ENCODE assay signal across 8 mouse cellular contexts in genomic region chr6:82040834-82041487, GRCm38 (mm10). TPM values are rescaled to one million over a fixed set of nuclear protein-coding genes. Genes with fewer than 3 reads are reported as not detected.
A peak's percentile ranks its signal among the peaks of the same experiment; 100 is the strongest.
DNase-seq lines count a peak whose midpoint lies in the region; ATAC-seq and TF ChIP-seq lines count a peak whose summit lies in the region.

Eva1a (plus strand) TSS chr6:82041043.

- no peaks in the 10 kb centered on the region for H3K36me3 ChIP-seq in embryonic facial prominence, embryonic 11.5 days (replicated peaks; ENCODE audit: control insufficient read depth, insufficient read depth, low read depth, low read length)
- H3K36me3 ChIP-seq in hindbrain, embryonic 12.5 days: no peaks in the 10 kb centered on the region
- H3K36me3 ChIP-seq in liver, embryonic 15.5 days (replicated peaks): no peaks in the 10 kb centered on the region

- peak; percentile 25; the same call in 1 of the 2 replicates for ATAC-seq in embryonic facial prominence, embryonic 11.5 days (replicated peaks; ENCODE audit: insufficient number of reproducible peaks, low FRiP score, low TSS enrichment, low read depth)
- no peak for ATAC-seq in hindbrain, embryonic 12.5 days (ENCODE audit: low FRiP score)
- ATAC-seq in liver, embryonic 15.5 days (ENCODE audit: insufficient read depth): no peak

- H3K4me2 ChIP-seq in embryonic facial prominence, embryonic 11.5 days (ENCODE audit: low read depth, low read length): peak within 1 kb of the TSS; percentile 78
- H3K4me2 ChIP-seq in hindbrain, embryonic 12.5 days (replicated peaks): peak within 1 kb of the TSS; percentile 89
- H3K4me2 ChIP-seq in liver, embryonic 15.5 days: peak within 1 kb of the TSS; percentile 57

- 11% methylated on average over 11 of the region's 11 CpGs for WGBS in embryonic facial prominence, embryonic 11.5 days
- WGBS in hindbrain, embryonic 12.5 days: 15% methylated on average over 11 of the region's 11 CpGs
- WGBS in liver, embryonic 15.5 days (ENCODE audit: insufficient replicate concordance): 8% methylated on average over 11 of the region's 11 CpGs

- H3K27ac ChIP-seq in left cerebral cortex, adult 2 months: peak within 1 kb of the TSS; percentile 76
- H3K27ac ChIP-seq in embryonic facial prominence, embryonic 11.5 days (replicated peaks; ENCODE audit: low read depth, low read length): peak within 1 kb of the TSS; percentile 72
- H3K27ac ChIP-seq in hindbrain, embryonic 12.5 days: no peak within 1 kb of the TSS
- peak within 1 kb of the TSS; percentile 59 for H3K27ac ChIP-seq in liver, embryonic 15.5 days (replicated peaks)

- no peaks in the 10 kb centered on the region for H3K27me3 ChIP-seq in embryonic facial prominence, embryonic 11.5 days (ENCODE audit: control insufficient read depth, insufficient read depth, low read length)
- peaks cover 44% of the 10 kb centered on the region for H3K27me3 ChIP-seq in hindbrain, embryonic 12.5 days
- H3K27me3 ChIP-seq in liver, embryonic 15.5 days: peaks cover 37% of the 10 kb centered on the region

- H3K9ac ChIP-seq in embryonic facial prominence, embryonic 11.5 days (replicated peaks; ENCODE audit: low read length): peak within 1 kb of the TSS; percentile 77
- peak within 1 kb of the TSS; percentile 60 for H3K9ac ChIP-seq in hindbrain, embryonic 12.5 days
- H3K9ac ChIP-seq in liver, embryonic 15.5 days: no peak within 1 kb of the TSS; the same call in 1 of the 2 replicates

- peak within 1 kb of the TSS; percentile 54 for H3K4me3 ChIP-seq in left cerebral cortex, adult 2 months
- peak within 1 kb of the TSS; percentile 54 for H3K4me3 ChIP-seq in embryonic facial prominence, embryonic 11.5 days (ENCODE audit: low read depth, low read length)
- H3K4me3 ChIP-seq in hindbrain, embryonic 12.5 days: peak within 1 kb of the TSS; percentile 47
- peak within 1 kb of the TSS; percentile 54 for H3K4me3 ChIP-seq in liver, embryonic 15.5 days (replicated peaks)

- H3K4me1 ChIP-seq in embryonic facial prominence, embryonic 11.5 days (ENCODE audit: control insufficient read depth, insufficient read depth, low read length): peaks cover 2% of the 10 kb centered on the region; the same call in 1 of the 2 replicates
- H3K4me1 ChIP-seq in hindbrain, embryonic 12.5 days: peaks cover 8% of the 10 kb centered on the region; the same call in 1 of the 2 replicates
- H3K4me1 ChIP-seq in liver, embryonic 15.5 days (replicated peaks): no peaks in the 10 kb centered on the region

- no peak for DNase-seq in left cerebral cortex, adult 2 months (ENCODE audit: extremely low spot score in 1 of 2, low spot score in 2 of 2)
- DNase-seq in left cerebral cortex, postnatal 4 days: no peak
- DNase-seq in embryonic facial prominence, embryonic 11.5 days (ENCODE audit: low spot score): no peak
- DNase-seq in gastrocnemius, postnatal 14 days: no peak
- DNase-seq in urinary bladder, postnatal 10 days (ENCODE audit: low spot score): no peak
- DNase-seq in gastrocnemius, adult 8-10 months (ENCODE audit: low spot score in 2 of 2): no peak

- intact Hi-C loops in left cerebral cortex, adult 2 months (cut with DNase I): no loop called here
- intact Hi-C loops in left cerebral cortex, postnatal 4 days (cut with DNase I): loop anchor here (5.0 kb wide), 1 partner anchor 54 kb away; no protein-coding TSS in a partner anchor
- intact Hi-C loops in gastrocnemius, postnatal 14 days (cut with DNase I; ENCODE audit: low total_unique reads): no loop called here

- TF ChIP-seq CTCF in left cerebral cortex, adult 2 months (IDR thresholded peaks at IDR 0.05): no peak

- H3K9me3 ChIP-seq in embryonic facial prominence, embryonic 11.5 days (replicated peaks; ENCODE audit: control insufficient read depth, low read length): no peaks in the 10 kb centered on the region
- no peaks in the 10 kb centered on the region for H3K9me3 ChIP-seq in hindbrain, embryonic 12.5 days (replicated peaks)
- no peaks in the 10 kb centered on the region for H3K9me3 ChIP-seq in liver, embryonic 15.5 days (replicated peaks)

RNA-seq across cellular contexts. Expression of gene Eva1a, which starts in this region (rescaled TPM):
- 10 to 100 TPM; 13.0 to 13.8 TPM for total RNA-seq in left cerebral cortex, adult 2 months (2021)
- total RNA-seq in left cerebral cortex, postnatal 4 days (2021): 1 to 10 TPM; 2.3 to 2.9 TPM
- polyA plus RNA-seq in embryonic facial prominence, embryonic 11.5 days (2014; fragmentation: Nextera tagmentation; extraction: Ambion mirVana): 11.3 and 14.5 TPM in 2 replicates
- 3.7 and 4.0 TPM in 2 replicates for polyA plus RNA-seq in hindbrain, embryonic 12.5 days (2016; fragmentation: Nextera tagmentation; extraction: Ambion mirVana)
- polyA plus RNA-seq in liver, embryonic 15.5 days (2015; fragmentation: Nextera tagmentation; extraction: Ambion mirVana): 9.8 and 11.0 TPM in 2 replicates
- 1 to 10 TPM; 1.0 to 1.3 TPM for total RNA-seq in gastrocnemius, postnatal 14 days (2021)
- 1 to 10 TPM in 1 of 4 experiments, under 1 TPM in 3; 0.56 to 1.4 (median 0.73) TPM for total RNA-seq in gastrocnemius, adult 8-10 months (2022)
